Mouse (Mus musculus) layer of hippocampus, adult 9-11 months (tissue): Measurements from ENCODE around the gene Tmem95.
A peak's percentile ranks its signal among the peaks of the same experiment; 100 is the strongest.

Experiments used
- DNase-seq: peaks from one replicate; pipeline ENCODE4 v3.0.0; 2022

Tmem95 gene

DNA sequence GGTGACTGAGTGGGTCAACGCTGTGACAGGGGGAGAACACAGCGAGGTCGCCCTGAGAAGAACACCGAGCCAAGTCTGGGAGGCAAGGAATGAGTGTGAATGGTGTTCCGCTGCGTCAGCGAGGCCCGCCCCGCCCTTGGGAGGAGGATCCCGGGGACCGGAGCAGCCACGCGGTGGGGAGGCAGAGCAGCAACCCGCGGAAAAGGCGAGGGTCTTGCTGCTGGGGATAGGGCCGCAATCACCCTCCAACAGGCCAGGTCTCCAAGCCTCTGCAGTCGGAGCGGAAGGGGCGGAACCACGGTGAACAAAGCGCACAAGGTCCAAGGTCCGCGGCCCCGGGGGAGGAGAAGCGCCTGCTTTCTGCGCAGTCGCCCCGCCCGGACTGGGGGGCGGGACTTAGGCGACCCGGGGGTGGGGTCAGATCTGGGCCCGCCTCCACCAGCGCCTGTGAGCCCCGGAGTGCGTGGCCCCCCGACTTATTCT lies 31.6 kb downstream of the Tmem95 start, which contains the start of gene Plscr3:
Gene Plscr3 (plus strand): TSS at position 179 of the 483 bp plus-strand sequence.
- DNase-seq, result peak; percentile 88

DNA sequence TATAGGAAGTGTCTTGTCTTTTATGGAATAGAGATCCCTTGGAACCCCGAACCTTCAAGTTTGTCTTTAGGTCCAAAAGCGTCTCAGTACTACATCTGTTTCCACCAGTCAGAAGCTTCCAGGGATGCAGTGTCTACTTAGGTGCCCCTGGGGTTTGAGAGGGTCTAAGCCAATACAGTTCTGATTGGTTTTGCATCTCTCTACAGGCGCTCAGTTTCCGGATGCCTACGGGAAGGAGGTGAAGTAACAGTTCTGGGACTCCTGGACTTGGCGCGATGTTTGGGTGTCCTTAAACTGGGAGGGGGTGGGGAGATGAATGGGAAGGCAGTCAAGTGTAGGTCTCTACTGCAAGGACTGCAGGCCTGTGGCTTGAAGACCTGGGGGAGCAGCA lies 39.1 kb downstream of the Tmem95 start:
- no peak for DNase-seq

DNA sequence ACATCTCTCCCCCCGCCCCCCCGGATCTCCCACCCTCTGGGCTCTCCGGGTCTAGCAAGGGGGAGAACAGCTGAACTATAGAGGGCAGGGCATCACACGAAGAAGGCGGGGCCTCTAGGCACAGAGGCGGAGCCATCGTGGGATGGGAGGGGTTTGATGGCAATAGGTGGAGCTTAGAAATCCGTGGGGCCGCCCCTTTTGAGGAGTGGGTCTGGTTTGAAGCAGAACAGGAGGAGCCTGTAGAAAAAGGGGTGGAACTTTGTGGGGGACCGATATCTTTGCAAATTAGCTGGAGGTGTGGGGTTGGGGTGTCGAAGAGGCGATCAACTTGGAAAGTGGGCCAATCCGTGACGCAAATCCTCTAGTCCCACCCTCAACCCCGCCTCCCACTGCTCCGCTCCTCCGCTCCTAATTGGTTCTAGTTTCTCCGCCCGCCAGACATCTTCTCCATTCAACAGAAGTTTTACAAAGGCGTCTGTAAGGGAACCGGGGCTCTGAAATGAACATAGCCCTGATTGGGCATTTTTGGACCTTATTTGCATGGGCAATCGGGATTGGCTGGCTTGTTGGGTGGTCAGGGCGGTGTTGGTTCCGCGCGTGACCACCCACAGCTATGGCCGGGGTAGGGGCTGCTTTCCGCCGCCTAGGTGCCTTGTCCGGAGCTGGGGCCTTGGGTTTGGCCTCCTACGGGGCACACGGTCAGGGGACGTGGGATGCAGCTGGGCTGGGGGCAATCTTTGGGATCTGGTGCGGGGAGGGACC lies 39.7 kb downstream of the Tmem95 start, which contains the start of gene Tmem256:
Gene Tmem256 (plus strand): TSS at position 563 of the 762 bp plus-strand sequence.
- DNase-seq, result peak; percentile 99

DNA sequence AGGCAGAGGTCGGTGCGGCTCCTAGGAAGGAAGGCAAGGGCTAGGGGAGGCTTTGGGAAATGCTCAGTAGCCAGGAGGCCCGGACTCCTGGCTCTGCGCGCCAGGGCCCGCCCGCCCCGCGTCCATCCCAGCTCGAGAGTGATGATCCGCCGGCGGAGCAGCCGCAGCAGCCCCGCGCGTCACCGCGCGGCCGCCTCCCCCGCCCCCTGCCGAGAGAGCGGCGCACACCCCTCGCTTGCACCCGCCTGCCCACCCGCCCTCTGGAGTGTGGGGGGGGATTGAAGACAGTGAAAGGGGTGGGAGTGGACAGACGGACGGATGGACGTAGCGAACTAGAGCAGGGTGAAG lies 40.2 kb downstream of the Tmem95 start, which contains the start of gene Nlgn2:
Gene Nlgn2 (minus strand): TSS at position 181 of the 348 bp plus-strand sequence.
- no peak for DNase-seq

DNA sequence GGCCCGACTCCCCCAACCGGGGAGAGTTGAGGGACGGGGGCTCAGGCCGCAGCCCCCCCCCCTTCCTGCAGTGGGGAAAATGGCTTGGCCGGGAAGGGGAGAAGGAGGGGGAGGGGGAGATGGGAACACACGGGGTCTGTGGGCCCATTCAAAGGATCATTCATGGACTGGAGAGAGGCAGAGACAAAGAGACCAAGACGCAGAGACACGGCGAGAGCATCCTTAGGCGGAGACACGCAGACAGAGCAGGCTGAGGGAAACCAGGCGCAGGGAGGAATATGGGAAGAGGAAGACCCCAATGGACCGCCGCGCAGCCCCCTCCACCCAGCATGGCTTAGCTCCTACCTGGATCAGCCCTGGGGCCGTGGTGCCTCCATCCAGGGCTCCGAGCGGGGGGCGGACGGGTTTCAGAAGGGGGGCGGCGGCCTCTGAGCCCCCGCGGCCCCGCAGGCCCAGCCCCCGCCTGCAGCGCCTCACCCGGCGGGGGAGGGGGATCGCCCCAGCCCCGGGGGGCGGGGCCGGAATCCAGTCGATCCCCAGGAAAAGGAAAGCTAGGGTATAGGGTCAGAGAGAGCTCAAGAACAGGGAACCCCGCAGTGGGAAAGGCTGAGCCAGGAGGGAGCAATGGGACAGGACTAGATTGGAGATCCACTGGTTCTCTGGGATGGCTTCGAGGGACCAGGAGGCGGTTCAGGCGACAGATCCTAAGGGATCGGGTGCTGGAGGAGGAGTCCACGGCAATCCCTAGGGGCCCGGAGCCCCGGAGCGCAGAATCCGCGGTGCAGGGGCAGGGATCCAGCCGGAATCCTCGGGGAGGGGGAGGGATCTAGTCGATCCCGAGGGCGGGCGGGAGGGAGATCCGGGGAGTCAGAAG lies 40.9 kb downstream of the Tmem95 start:
- peak; percentile 44 for DNase-seq

DNA sequence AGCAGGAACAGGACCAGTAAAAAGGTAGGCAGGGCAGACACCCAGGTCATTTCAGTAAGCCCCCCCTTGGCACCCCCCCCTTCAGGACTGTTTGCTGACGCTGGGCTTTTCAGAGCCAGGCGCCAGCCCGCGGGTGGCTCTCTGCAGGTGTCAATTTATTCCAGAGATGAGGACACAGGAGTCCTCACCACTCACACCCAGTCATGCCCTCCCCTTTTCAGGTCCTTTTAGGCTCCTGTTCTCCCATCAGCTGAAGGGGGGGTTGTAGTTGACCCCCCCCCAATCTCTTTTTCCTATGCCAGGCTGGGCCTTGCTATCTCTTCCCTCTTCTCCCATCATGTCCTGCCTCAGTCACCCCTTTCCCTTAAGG lies 41.9 kb downstream of the Tmem95 start:
- DNase-seq, result no peak

DNA sequence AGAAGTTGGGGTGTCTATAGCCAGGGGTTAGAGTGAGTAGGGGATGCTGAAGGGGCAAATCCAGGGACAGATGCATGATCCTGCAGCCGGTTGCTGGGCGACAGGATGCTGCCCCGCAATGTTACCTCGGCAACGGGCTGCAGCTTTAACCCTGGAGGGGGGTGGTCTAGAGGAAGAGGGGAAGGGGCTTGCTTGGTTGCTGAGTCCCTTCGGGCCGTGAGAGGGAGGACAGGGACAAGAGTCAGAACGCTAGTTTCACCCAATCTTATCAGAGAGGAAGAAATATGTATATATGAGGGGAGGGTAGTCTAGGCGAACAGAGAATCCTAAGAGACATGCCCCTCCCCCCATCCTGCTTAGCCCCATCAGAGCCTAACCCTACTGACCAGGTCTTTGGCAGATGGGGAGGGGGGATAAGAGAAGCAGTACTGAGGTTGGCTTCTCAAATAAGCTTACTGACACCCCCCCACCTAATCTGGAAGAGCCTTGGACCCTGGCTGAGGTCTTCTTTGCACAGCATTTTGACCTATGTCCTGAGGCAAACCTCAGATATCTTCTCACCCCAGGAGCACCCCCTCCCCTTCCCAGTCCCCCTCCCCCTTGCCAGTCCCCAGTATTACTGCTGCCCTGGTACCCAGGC lies 42.4 kb downstream of the Tmem95 start:
- no peak for DNase-seq

DNA sequence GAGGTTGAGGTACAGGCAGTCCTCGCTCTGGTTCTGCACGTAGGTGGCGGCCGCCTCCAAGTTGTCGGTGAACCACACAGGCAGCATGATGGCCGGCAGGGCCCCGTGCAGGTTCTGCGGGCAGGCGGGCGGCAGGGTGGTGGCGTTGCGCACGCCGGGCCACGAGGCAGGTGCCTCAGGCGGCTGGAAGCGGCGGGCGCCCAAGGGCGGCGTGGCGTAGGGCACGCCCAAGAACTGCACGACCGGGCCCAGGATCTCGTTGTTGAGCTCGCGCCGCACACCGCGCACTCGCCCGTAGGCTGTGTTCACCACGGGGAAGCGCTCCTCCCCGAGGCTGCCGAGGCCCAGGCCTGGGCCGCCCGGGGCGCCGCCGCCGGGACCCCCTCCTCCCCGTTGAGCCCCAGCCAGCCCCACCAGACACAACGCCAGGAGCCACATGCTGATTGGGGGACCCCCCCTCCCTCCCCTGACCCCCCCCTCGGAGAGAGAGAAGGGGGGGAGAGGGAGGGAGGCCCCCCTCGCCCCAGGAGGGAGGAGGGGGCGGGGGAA lies 43.7 kb downstream of the Tmem95 start:
- no peak for DNase-seq

DNA sequence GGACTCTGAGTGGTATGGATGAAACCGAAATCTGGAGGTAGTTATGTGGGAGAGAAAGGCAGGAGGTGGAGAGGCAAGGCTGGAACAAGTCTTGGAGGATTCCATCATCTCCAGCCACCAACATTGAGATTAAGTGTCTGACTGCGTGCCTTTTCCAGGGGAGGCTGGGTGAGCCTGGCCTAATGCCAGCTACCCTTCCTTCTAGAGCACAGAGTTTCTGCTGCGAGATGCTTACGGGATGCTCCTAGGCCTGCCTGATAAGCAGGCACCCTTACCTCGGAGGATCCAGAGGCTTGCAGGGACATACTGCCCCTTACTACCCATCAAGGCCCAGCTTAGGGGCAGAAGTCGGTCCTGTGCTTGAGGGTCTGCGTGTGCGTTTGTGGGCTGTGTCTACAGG lies 44.3 kb downstream of the Tmem95 start:
- no peak for DNase-seq

DNA sequence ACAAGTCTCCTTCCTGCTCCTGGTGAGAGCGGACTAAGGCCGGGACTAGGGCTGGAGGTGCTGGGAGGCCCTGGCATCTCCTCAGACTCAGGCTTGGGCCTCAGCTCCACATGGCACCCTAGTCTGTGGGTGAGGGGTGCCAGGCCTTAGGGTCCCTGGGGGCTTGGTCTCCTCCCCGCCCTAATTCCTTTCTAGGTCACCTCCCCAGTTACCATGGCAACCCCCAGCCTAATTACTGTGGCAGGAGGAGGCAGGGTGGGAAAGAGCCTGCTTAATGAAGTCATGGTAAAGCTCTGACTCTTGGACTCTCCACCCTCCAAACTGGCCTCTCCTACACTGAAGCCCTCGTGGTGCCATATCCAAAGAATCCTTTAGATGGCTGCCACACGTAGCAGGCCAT lies 49.0 kb downstream of the Tmem95 start:
- DNase-seq, result no peak
